Mouse (Mus musculus): Measurements from ENCODE around the gene Msx2. TPM values are rescaled to one million over a fixed set of nuclear protein-coding genes. Genes with fewer than 3 reads are reported as not detected.

Gene Msx2
- polyA plus RNA-seq, 1 experiment from 2014 or later, result 2.4 TPM

- no peak overlapping the region for H3K27ac ChIP-seq (ENCODE audit: low read length)
Observed at GRCm38 (mm10) chr13:53501561-53502253, 28.8 kb upstream of the Msx2 start.

GRCm38 (mm10) chr13:53501057-53501456 is 28.2 kb upstream of the Msx2 start:
- H3K9me3 ChIP-seq (ENCODE audit: control insufficient read depth, low read depth, low read length), result no peaks in the 10 kb centered on the region
- H3K27ac ChIP-seq (ENCODE audit: low read length), result no peak overlapping the region
- WGBS, result 40% methylated on average over 3 of the region's 3 CpGs
- ATAC-seq (ENCODE audit: insufficient number of reproducible peaks, insufficient read depth, low FRiP score, low read depth), result peak; percentile 23; the same call in 1 of the 2 replicates
- peaks cover 5% of the 10 kb centered on the region; the same call in 1 of the 2 replicates for H3K4me1 ChIP-seq (ENCODE audit: control insufficient read depth, insufficient read depth, low read length)
- H3K4me2 ChIP-seq (replicated peaks; ENCODE audit: low read depth, low read length), result no peak overlapping the region
- H3K36me3 ChIP-seq (ENCODE audit: control insufficient read depth, insufficient read depth, low read length), result no peaks in the 10 kb centered on the region
- no peaks in the 10 kb centered on the region for H3K27me3 ChIP-seq (ENCODE audit: control insufficient read depth, insufficient read depth, low read length)
- no peak overlapping the region for H3K9ac ChIP-seq (replicated peaks; ENCODE audit: low read depth, low read length)
- no peak overlapping the region for H3K4me3 ChIP-seq (ENCODE audit: low read depth, low read length)

More at GRCm38 (mm10) chr13:53501561-53502253, 28.8 kb upstream of the Msx2 start:
- 18% methylated on average over 10 of the region's 10 CpGs for WGBS
- no peaks in the 10 kb centered on the region for H3K9me3 ChIP-seq (ENCODE audit: control insufficient read depth, low read depth, low read length)
- no peak overlapping the region for H3K4me2 ChIP-seq (replicated peaks; ENCODE audit: low read depth, low read length)
- H3K9ac ChIP-seq (replicated peaks; ENCODE audit: low read depth, low read length), result no peak overlapping the region
- H3K4me3 ChIP-seq (ENCODE audit: low read depth, low read length), result no peak overlapping the region
- peaks cover 5% of the 10 kb centered on the region; the same call in 1 of the 2 replicates for H3K4me1 ChIP-seq (ENCODE audit: control insufficient read depth, insufficient read depth, low read length)
- ATAC-seq (ENCODE audit: insufficient number of reproducible peaks, insufficient read depth, low FRiP score, low read depth), result no peak
- H3K36me3 ChIP-seq (ENCODE audit: control insufficient read depth, insufficient read depth, low read length), result no peaks in the 10 kb centered on the region
- no peaks in the 10 kb centered on the region for H3K27me3 ChIP-seq (ENCODE audit: control insufficient read depth, insufficient read depth, low read length)

GRCm38 (mm10) chr13:53486512-53486911 is 13.6 kb upstream of the Msx2 start:
- no peak overlapping the region for H3K4me3 ChIP-seq (ENCODE audit: low read depth, low read length)
- H3K4me2 ChIP-seq (replicated peaks; ENCODE audit: low read depth, low read length), result no peak overlapping the region
- H3K27ac ChIP-seq (ENCODE audit: low read length), result no peak overlapping the region
- H3K9me3 ChIP-seq (ENCODE audit: control insufficient read depth, low read depth, low read length), result no peaks in the 10 kb centered on the region
- H3K9ac ChIP-seq (replicated peaks; ENCODE audit: low read depth, low read length), result no peak overlapping the region
- no peaks in the 10 kb centered on the region for H3K36me3 ChIP-seq (ENCODE audit: control insufficient read depth, insufficient read depth, low read length)
- no peaks in the 10 kb centered on the region for H3K4me1 ChIP-seq (ENCODE audit: control insufficient read depth, insufficient read depth, low read length)
- no peaks in the 10 kb centered on the region for H3K27me3 ChIP-seq (ENCODE audit: control insufficient read depth, insufficient read depth, low read length)
- no peak for ATAC-seq (ENCODE audit: insufficient number of reproducible peaks, insufficient read depth, low FRiP score, low read depth)
- WGBS, result 72% methylated on average over 4 of the region's 4 CpGs

GRCm38 (mm10) chr13:53475701-53476188 is 2.9 kb upstream of the Msx2 start:
- Histone ChIP-seq H3K9ac (replicated peaks; ENCODE audit: low read depth, low read length) (no peak overlapping the region), H3K4me3 (ENCODE audit: low read depth, low read length) (peak overlapping the region; percentile 35), H3K27me3 (ENCODE audit: control insufficient read depth, insufficient read depth, low read length) (peaks cover 54% of the 10 kb centered on the region), H3K27ac (ENCODE audit: low read length) (no peak overlapping the region), H3K36me3 (ENCODE audit: control insufficient read depth, insufficient read depth, low read length) (no peaks in the 10 kb centered on the region), H3K4me2 (replicated peaks; ENCODE audit: low read depth, low read length) (peak overlapping the region; percentile 65), H3K9me3 (ENCODE audit: control insufficient read depth, low read depth, low read length) (no peaks in the 10 kb centered on the region), H3K4me1 (ENCODE audit: control insufficient read depth, insufficient read depth, low read length) (peaks cover 6% of the 10 kb centered on the region; the same call in 1 of the 2 replicates)
- peak; percentile 57; the same call in 1 of the 2 replicates for ATAC-seq (ENCODE audit: insufficient number of reproducible peaks, insufficient read depth, low FRiP score, low read depth)
- under 1% methylated on average over 36 of the region's 37 CpGs for WGBS

DNA sequence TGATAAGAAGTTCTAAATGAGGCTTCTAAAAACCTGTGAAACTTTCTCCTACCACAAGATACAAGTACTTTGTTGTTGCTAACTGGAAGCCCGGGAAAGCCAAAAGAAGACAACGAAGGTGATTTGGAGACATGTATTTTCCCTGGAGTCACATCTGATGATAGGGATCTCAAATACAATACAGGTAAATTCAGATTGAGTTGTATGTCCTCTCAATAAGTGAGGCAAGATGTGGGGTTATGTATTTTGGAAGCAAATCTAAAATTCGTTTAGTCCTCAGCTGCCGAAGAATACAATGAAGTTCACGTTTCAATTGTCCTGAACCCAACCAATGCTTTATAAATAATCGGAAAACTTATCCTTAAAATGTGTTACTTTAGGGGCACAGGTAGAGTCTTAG is 1.6 kb upstream of the Msx2 start:
- peaks cover 61% of the 10 kb centered on the region for H3K27me3 ChIP-seq (ENCODE audit: control insufficient read depth, insufficient read depth, low read length)
- peaks cover 6% of the 10 kb centered on the region; the same call in 1 of the 2 replicates for H3K4me1 ChIP-seq (ENCODE audit: control insufficient read depth, insufficient read depth, low read length)
- no peak overlapping the region for H3K4me2 ChIP-seq (replicated peaks; ENCODE audit: low read depth, low read length)
- no peak overlapping the region for H3K4me3 ChIP-seq (ENCODE audit: low read depth, low read length)
- no peaks in the 10 kb centered on the region for H3K9me3 ChIP-seq (ENCODE audit: control insufficient read depth, low read depth, low read length)
- ATAC-seq (ENCODE audit: insufficient number of reproducible peaks, insufficient read depth, low FRiP score, low read depth), result no peak
- 15% methylated on average over 6 of the region's 6 CpGs for WGBS
- no peak overlapping the region for H3K27ac ChIP-seq (ENCODE audit: low read length)
- H3K36me3 ChIP-seq (ENCODE audit: control insufficient read depth, insufficient read depth, low read length), result no peaks in the 10 kb centered on the region
- H3K9ac ChIP-seq (replicated peaks; ENCODE audit: low read depth, low read length), result no peak overlapping the region

- 14% methylated on average over 5 of the region's 5 CpGs for WGBS
- ATAC-seq (ENCODE audit: insufficient number of reproducible peaks, insufficient read depth, low FRiP score, low read depth), result no peak
- H3K27ac ChIP-seq (ENCODE audit: low read length), result no peak overlapping the region
- H3K4me2 ChIP-seq (replicated peaks; ENCODE audit: low read depth, low read length), result no peak overlapping the region
- H3K9me3 ChIP-seq (ENCODE audit: control insufficient read depth, low read depth, low read length), result no peaks in the 10 kb centered on the region
- peaks cover 6% of the 10 kb centered on the region; the same call in 1 of the 2 replicates for H3K4me1 ChIP-seq (ENCODE audit: control insufficient read depth, insufficient read depth, low read length)
- H3K27me3 ChIP-seq (ENCODE audit: control insufficient read depth, insufficient read depth, low read length), result peaks cover 65% of the 10 kb centered on the region
- no peak overlapping the region for H3K9ac ChIP-seq (replicated peaks; ENCODE audit: low read depth, low read length)
- H3K4me3 ChIP-seq (ENCODE audit: low read depth, low read length), result no peak overlapping the region
- no peaks in the 10 kb centered on the region for H3K36me3 ChIP-seq (ENCODE audit: control insufficient read depth, insufficient read depth, low read length)
Observed at GRCm38 (mm10) chr13:53473991-53474390, 1.1 kb upstream of the Msx2 start.

DNA sequence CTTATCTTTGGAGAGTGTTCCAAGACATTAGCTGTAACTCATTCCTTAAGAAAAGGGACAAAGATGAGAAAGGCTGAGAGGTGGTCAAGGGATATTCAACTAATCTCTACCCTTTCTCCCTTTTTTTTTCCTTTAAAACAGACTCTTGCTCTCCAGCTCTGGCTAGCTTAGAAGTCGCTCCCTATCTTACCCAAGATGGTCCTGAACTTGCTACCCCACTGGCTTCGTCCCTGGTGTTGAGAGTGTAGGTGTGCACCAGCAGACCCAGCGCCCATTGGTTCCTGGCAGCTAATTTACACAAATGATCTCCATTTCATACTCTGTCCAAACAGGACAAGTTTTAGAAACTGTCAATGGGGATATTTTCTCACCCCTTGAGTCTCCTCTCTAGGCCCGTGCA is 417 bp upstream of the Msx2 start:
- Histone ChIP-seq H3K4me2 (replicated peaks; ENCODE audit: low read depth, low read length) (no peak overlapping the region), H3K36me3 (ENCODE audit: control insufficient read depth, insufficient read depth, low read length) (no peaks in the 10 kb centered on the region), H3K4me1 (ENCODE audit: control insufficient read depth, insufficient read depth, low read length) (peaks cover 6% of the 10 kb centered on the region; the same call in 1 of the 2 replicates), H3K4me3 (ENCODE audit: low read depth, low read length) (peak overlapping the region; percentile 51; the same call in 1 of the 2 replicates), H3K27me3 (ENCODE audit: control insufficient read depth, insufficient read depth, low read length) (peaks cover 66% of the 10 kb centered on the region), H3K9me3 (ENCODE audit: control insufficient read depth, low read depth, low read length) (no peaks in the 10 kb centered on the region), H3K27ac (ENCODE audit: low read length) (no peak overlapping the region), H3K9ac (replicated peaks; ENCODE audit: low read depth, low read length) (no peak overlapping the region)
- WGBS, result 15% methylated on average over 4 of the region's 4 CpGs
- no peak for ATAC-seq (ENCODE audit: insufficient number of reproducible peaks, insufficient read depth, low FRiP score, low read depth)

- Histone ChIP-seq H3K27me3 (ENCODE audit: control insufficient read depth, insufficient read depth, low read length) (peaks cover 69% of the 10 kb centered on the region), H3K9me3 (ENCODE audit: control insufficient read depth, low read depth, low read length) (no peaks in the 10 kb centered on the region), H3K4me3 (ENCODE audit: low read depth, low read length) (peak overlapping the region; percentile 51), H3K9ac (replicated peaks; ENCODE audit: low read depth, low read length) (peak overlapping the region; percentile 12), H3K4me2 (replicated peaks; ENCODE audit: low read depth, low read length) (peak overlapping the region; percentile 58), H3K36me3 (ENCODE audit: control insufficient read depth, insufficient read depth, low read length) (no peaks in the 10 kb centered on the region), H3K27ac (ENCODE audit: low read length) (no peak overlapping the region), H3K4me1 (ENCODE audit: control insufficient read depth, insufficient read depth, low read length) (peaks cover 6% of the 10 kb centered on the region; the same call in 1 of the 2 replicates)
- WGBS, result under 1% methylated on average over 50 of the region's 50 CpGs
- ATAC-seq (ENCODE audit: insufficient number of reproducible peaks, insufficient read depth, low FRiP score, low read depth), result no peak; the same call in 1 of the 2 replicates
Observed at GRCm38 (mm10) chr13:53471926-53472613, 804 bp downstream of the Msx2 start.

Measured in stomach, embryonic 14.5 days (tissue).